Mouse (Mus musculus) urinary bladder, postnatal 4 days (tissue): ENCODE results near the gene Col4a1.
A peak's percentile ranks its signal among the peaks of the same experiment; 100 is the strongest.

Source experiments
- DNase-seq, 2 experiments: peaks; one replicate each; pipeline ENCODE4 v3.0.0; 2021 to 2022; ENCODE audit warnings: low spot score in 2 of 2

Gene Col4a1

GRCm38 (mm10) chr8:11181420-11182147 lies 131.0 kb downstream of the Col4a1 start:
- no peak for DNase-seq

DNA sequence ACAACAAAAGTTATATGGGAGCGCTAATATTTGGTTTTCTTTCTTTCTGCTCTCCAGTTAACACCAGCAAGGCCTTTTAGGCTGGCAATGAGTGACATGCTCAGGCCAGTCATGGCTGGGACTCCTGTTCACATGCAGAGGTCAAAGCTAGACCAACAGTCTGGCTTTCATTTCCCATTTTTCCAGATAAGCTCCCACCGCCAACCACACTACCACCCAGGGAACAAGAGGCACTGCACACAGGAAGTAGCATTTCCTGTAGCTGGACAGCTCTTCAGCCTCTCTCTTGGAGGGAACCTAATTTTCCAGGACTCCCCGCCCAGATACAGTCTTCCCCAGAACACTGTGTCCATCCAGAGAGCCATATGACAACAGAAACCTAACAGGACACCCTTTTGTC lies 132.8 kb downstream of the Col4a1 start:
- DNase-seq: no peak

DNA sequence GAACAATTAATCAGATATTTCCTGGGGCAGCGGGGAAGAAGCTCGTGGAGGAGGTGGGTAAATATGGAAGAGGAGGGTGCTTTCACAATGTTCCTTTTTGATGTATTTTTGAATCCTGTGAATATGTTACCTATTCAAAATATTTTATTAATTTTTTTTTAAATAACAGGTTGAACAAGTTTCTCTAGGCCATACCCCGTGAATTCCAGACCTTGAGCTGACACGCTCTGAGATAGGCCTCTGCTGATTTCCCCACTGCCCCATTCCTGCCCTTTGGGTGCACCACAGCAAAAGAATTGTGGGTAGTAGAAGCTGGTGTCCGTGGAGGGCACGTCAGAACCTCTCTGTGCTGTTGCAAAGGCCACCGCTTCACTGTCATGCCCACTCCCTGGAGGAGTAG lies 136.2 kb downstream of the Col4a1 start:
- DNase-seq: no peak

GRCm38 (mm10) chr8:11173284-11174191 lies 139.1 kb downstream of the Col4a1 start:
- DNase-seq: peak in 1 of 2 experiments; percentile 60

- peak in 1 of 2 experiments; percentile 57 for DNase-seq
These were observed 141.1 kb downstream of the Col4a1 start for GRCm38 (mm10) chr8:11171526-11171925.

DNA sequence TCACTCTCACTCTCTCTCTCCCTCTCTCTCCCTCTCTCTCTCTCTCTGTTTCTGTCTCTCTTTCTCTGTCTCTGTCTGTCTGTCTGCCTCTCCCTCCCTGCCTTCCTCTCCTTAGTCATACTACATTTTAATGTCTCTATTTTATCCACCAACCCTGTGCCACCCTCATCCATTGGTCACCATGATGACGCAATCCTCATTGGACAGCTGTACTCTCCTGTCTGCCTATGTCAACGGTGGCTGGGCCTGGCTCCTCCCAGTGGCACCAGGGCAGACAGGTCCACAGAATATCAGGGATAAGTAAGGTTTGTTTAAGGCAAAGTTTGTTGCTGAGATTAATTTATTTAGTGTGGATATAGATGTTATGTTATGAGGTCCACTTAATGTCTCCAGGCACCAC lies 143.2 kb downstream of the Col4a1 start:
- no peak for DNase-seq

GRCm38 (mm10) chr8:11168780-11169179 lies 143.8 kb downstream of the Col4a1 start:
- DNase-seq: no peak

- peak in 1 of 2 experiments; percentile 46 for DNase-seq
These were observed 144.7 kb downstream of the Col4a1 start for GRCm38 (mm10) chr8:11167955-11168354.

- no peak for DNase-seq
These were observed 147.0 kb downstream of the Col4a1 start for GRCm38 (mm10) chr8:11165592-11165991.

DNA sequence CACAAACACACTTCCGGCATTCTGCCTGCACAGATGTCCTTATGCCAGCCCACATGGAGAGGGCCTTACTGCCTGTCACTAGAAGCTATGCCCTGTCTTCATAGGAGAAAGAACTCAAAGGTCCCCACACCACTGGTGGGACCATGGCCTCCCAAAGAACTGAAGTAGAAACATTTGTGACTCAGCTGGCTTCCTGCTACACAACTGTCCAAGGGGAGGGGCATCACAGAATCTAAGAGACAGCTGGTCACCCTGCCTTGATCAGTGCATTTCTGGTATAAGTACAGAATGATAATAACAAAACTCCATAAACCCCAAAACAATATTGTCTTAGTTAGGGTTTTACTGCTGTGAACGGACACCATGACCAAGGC lies 156.3 kb downstream of the Col4a1 start:
- DNase-seq: no peak

- no peak for DNase-seq
These were observed 156.9 kb downstream of the Col4a1 start for GRCm38 (mm10) chr8:11155579-11156318.

DNA sequence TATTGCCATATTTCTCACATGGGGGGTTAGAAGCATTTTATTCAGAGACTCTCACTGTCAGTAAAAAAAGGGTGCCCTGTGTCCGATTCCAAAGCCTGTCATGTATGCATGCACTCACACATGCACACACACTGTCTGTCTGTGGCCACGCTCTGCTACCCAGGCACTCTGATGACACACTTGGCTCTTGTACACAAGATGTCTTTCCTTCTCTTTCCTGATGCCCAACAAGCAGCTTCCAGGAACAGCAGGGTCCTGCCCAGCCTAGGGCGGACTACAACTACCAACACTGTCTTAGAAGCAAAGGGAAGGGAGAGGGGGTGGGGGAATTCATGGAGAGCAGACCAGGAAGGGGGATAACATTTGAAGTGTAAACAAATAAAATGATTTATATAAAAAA lies 162.4 kb downstream of the Col4a1 start:
- DNase-seq: no peak

DNA sequence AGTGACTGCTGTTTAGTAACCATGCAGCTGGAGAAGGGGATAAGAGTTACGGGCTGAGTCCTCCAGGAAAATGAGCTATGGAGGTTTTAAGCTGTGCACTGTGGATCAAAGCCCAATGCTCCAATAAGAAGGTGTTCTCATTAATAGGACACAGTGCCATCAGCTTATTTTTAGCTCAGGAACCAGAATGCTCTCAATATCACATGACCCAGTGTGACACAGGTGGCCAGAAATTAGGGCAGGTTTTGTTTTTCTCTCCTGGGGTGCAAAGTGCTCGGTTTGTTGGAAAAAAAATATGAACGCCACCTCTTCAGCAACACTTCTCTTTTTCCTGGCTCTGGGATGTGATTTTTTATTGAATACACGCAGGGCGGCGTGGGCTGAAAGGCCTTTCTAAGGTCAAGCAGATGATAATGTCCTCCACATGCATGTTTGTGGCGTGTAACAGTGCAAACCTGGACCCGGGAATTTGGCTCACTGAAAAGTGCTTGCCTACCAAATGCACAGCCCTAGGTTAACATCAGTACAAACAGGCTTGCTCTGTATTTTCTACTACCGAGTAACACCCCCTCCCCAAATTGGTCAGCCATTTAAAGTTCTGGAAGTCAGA lies 163.3 kb downstream of the Col4a1 start:
- DNase-seq: no peak

- DNase-seq: no peak
These were observed 163.8 kb downstream of the Col4a1 start for GRCm38 (mm10) chr8:11148797-11149196.
